Mouse (Mus musculus) retina, adult 2 months (tissue): ENCODE results near the gene Rin2.

Experiments
- DNase-seq: peaks from one replicate; pipeline ENCODE4 v3.0.0-alpha.2; 2012; ENCODE audit warnings: low read depth, low spot score

Gene Rin2

GRCm38 (mm10) chr2:145787486-145787885 is 112.5 kb downstream of the Rin2 start:
- no peak for DNase-seq

GRCm38 (mm10) chr2:145788562-145789346 is 113.7 kb downstream of the Rin2 start:
- no peak for DNase-seq

DNA sequence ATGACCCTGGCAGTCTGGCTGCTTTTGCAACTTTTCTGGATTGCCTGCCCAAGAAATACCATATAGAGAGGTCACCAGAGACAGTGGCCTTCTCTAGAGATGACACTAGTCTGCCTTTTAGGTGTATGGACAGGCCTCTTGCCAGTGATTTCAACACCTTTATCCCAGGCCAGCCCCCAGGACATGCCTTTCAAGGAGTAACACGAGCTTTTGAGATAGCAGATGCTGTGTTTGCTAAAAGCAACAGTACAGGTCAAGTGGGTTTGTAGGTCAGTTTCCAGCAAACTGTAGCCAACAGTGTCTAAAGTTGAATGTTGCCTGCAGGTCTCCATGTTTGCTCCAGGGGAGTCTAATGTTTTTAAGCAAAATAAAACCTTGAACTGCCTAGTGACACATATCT is 118.7 kb downstream of the Rin2 start:
- DNase-seq: no peak

- no peak for DNase-seq
These were observed 119.4 kb downstream of the Rin2 start for GRCm38 (mm10) chr2:145794318-145794954.

- DNase-seq: no peak
These were observed 122.8 kb downstream of the Rin2 start for GRCm38 (mm10) chr2:145797851-145798250.

- no peak for DNase-seq
These were observed 123.9 kb downstream of the Rin2 start for GRCm38 (mm10) chr2:145798954-145799353.

- DNase-seq: no peak
These were observed 126.5 kb downstream of the Rin2 start for GRCm38 (mm10) chr2:145801322-145802052.

DNA sequence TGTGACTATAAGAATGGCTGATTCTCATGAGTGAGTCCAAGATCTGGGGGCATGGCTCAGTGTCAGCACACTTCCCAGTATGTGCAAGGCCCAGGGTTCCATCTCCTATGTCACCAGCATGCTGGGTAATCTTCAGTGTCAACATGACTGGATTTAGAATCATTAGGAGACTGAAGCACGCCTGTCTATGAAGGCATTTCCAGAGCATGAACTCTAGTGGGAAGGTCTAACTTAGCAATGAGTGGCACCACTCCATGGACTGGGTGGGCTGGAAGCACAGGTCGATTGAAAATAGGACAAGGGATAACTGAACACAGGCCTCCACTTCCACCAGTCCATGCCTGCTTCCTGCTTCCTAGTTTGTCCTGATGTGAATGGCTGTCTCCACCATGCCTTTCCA is 127.6 kb downstream of the Rin2 start:
- no peak for DNase-seq

- no peak for DNase-seq
These were observed 128.9 kb downstream of the Rin2 start for GRCm38 (mm10) chr2:145803822-145804342.

DNA sequence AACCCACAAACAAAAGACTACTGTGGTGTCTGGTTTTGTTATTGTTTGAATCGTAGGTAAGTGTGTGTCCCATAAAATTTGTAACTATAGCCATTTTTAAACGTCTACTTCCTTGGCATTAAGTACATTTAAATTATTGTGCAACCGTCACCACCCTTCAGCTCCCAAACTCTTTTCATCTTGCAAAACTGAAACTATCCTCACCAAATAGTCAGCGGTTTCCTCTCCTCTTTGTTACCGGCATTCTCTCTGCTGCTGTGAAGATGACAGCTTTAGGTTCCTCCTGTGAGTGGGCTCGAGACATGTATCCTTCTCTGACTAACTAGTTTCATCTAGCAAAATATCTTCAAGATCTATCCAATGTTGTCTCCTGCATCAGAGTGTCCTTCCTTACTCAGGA is 129.5 kb downstream of the Rin2 start:
- no peak for DNase-seq

DNA sequence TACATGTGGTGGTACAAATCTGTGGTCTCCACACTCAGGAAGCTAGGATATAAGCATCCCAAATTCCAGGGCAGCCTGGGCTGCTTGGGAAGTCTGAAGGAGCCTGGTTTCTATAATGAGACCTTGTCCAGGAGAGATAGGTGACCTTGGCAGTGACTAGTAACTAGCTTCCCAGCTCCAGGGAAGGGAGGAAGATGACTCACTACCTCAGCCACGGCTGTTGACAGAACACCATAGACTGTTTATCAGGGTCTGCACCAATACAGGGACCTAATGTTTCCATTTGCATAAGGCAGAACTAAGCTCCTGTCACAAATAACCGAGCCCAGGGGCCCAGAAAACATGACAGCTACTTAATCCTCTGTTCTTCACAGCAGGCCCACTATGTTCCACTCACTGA is 132.3 kb downstream of the Rin2 start:
- DNase-seq: no peak

DNA sequence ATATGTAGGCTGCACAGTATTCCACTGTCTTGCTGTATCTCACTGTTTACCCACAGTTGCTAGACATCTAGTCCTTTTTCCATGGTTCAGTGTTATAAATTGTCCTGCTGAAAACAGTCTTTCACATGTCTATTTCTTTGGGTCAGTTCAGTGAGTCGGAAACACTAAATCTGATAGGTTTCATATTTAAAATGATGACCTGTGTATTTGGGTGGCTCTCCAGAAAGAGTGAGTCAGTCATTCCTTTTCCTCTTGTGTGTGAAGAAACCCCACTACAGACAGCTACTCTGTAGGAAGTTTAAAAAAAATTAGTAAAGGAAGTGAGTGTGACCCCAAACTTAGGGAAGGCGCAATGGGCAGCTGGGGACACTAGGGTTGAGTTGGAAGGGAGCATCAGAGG is 133.2 kb downstream of the Rin2 start:
- DNase-seq: no peak

GRCm38 (mm10) chr2:145808667-145809066 is 133.7 kb downstream of the Rin2 start:
- no peak for DNase-seq

GRCm38 (mm10) chr2:145810676-145811075 is 135.7 kb downstream of the Rin2 start:
- no peak for DNase-seq

GRCm38 (mm10) chr2:145812818-145813217 is 137.8 kb downstream of the Rin2 start:
- no peak for DNase-seq

- DNase-seq: no peak
These were observed 142.2 kb downstream of the Rin2 start for GRCm38 (mm10) chr2:145817195-145817594.

- DNase-seq: no peak
These were observed 147.2 kb downstream of the Rin2 start for GRCm38 (mm10) chr2:145822013-145822782.

DNA sequence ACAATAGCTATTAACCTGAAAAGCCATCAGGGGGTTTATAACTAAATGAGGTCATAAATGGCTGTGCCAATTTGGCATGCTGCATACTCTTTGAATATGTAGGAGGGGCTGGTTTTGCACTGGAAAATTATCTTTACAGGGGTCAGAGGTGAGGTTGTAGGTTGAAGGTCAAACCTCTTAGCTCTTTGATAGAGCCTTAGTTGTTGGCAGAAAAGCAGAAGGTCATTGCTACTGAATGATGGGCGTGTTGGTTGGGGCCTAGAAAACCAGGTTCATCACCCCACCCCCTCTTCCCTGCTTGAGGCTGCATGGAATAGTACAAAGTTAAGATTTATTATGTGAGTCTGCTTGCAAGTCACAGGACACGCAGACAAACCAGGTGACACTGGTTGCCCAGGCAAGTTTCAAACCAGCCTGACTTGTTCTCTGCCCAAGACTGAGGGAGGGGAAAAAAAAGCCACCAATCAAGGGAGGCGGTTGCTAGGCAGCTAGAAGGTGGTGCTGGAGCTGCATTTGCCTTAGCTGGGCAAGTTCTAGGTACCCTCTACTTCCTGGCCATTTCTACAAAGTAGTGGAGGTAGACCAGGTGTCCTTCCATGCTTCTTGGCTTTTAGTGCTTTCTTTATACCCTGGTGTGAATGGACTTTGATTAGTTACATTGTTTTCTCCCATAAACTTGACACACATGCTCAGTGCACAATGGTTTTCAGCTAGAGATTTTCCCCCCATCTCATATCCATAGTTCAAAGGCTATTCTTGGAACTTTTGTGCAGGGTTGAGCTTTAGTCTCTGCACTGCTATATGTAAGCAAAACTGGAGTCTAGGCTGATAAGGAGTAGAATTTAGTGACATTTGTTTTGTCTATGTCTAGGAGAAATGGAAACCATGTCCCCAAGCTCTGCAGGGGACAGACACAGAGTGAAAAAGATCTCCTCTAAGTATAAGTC is 148.0 kb downstream of the Rin2 start:
- DNase-seq: no peak

- DNase-seq: no peak
These were observed 149.7 kb downstream of the Rin2 start for GRCm38 (mm10) chr2:145824749-145825148.

DNA sequence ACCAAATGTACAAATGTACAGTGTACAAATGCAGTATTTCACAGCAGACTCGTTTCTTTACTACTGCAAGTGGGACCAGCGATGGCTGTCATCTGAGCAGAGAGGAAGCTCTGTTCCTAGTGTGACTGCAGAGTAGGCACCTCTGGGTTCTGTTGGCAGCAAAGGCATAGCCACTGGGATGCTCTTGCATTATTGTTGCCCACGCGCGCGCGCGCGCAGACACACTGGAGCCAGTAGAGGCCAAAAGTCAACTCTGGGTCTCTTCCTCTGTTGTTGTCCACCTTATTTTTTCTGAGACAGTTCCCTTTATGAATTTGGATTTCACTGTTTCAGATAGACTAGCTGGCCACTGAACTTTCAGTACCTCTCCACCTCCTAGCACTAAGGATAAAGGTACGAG is 150.2 kb downstream of the Rin2 start:
- no peak for DNase-seq
